Mouse (Mus musculus): ENCODE results near the gene Slc12a6. TPM values are rescaled to one million over a fixed set of nuclear protein-coding genes. Genes with fewer than 3 reads are reported as not detected.

Gene Slc12a6
- 20.7 and 29.2 TPM in 2 replicates for total RNA-seq (2012; rRNA removed)

DNA sequence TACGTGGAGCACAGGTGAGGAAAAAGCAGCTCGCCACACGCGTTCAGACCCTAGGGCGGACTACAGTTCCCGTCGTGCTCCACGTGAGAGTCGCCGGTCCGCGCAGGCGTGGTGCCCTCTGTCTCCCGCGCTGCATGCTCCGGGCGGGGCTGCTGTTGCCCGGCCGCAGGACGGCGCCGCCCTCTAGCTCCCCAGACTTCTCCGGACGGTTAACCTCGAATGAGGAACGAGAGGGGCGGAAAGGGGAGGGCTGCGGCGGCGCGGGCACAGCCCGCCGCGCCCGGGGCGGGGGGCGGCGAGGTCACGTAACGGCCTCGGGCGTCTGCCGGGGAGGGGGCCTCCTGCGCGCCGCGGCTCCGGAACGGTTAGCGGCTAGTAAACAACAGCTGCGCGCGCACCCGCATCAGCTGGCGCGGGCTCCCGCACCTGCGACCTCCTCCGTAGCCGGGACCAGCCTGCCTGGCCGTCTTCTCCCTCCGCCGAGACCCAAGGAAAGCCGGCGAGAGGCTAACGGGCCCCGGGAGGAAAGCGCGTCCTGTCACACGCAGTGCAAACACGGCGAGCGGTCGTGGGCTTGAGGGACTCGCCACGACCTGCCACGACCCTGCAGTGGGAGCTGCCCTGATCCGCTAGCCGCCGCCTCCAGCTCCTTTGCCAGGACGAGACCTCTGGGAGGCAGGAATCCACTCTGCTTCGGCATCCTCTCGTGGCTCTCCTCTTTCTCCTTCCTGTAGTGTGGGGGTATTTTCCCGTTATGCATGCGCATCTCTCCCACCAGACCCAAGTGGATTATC, at the start of gene Slc12a6:
TSS of gene Slc12a6 (plus strand) at position 378 of the 794 bp plus-strand sequence.
- no peaks in the 10 kb centered on the region for H3K9me3 ChIP-seq (ENCODE audit: control insufficient read depth, insufficient read depth, low read depth, low read length)
- H3K27ac ChIP-seq (ENCODE audit: insufficient read depth, low read depth, low read length, poor library complexity, severe bottlenecking), result no peak within 1 kb of the TSS
- H3K4me3 ChIP-seq (ENCODE audit: insufficient read depth in 1 of 2, low read depth in 1 of 2, low read length in 2 of 2, poor library complexity in 1 of 2, severe bottlenecking in 1 of 2), result peak within 1 kb of the TSS; percentile 86 to 99
- peak within 1 kb of the TSS; percentile 76 for H3K9ac ChIP-seq (ENCODE audit: insufficient read depth, low read depth, low read length, poor library complexity, severe bottlenecking)
- no peaks in the 10 kb centered on the region; a peak in 1 of 4 replicates for H3K4me1 ChIP-seq (ENCODE audit: control insufficient read depth in 2 of 2, insufficient read depth in 2 of 2, low read length in 2 of 2, poor library complexity in 1 of 2)
- TF ChIP-seq HCFC1 (IDR thresholded peaks at IDR 0.05; ENCODE audit: borderline replicate concordance, insufficient read depth, low read length), result peak; percentile 93
- TF ChIP-seq ZNF384 (IDR thresholded peaks at IDR 0.05; ENCODE audit: low read depth, low read length), result no peak
- H3K36me3 ChIP-seq (ENCODE audit: control insufficient read depth, insufficient read depth, low read length, poor library complexity, severe bottlenecking), result peaks cover 3% of the 10 kb centered on the region; the same call in 1 of the 2 replicates
- DNase-seq (ENCODE audit: low read depth, low spot score), result peak; percentile 75
- in situ Hi-C loops (cut with MboI; ENCODE audit: low sequenced_read_pairs in 2 of 2, unreplicated experiment in 2 of 2), result no loop called here

DNA sequence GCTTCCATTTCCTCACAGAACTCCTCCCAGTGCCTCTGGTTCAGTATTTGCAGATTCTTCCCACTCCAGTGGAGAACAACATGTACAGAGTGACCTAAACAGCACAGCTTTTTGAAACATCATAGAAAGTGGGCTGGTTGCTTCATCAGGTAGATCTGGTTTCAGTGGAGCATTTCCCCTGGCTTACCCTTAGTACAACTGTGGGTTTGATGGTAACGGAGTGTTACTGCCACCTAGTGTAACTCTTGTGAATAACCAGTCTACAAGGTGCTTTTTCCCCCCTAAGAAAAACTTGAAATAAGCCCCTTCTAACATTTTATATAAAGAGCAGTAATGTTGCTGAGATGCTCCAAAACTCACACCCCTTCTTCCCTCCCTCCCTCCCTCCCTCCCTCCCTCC, 49.6 kb upstream of the Slc12a6 start:
- Histone ChIP-seq H3K4me3 (ENCODE audit: insufficient read depth in 1 of 2, low read depth in 1 of 2, low read length in 2 of 2, poor library complexity in 1 of 2, severe bottlenecking in 1 of 2) (no peak overlapping the region), H3K9me3 (ENCODE audit: control insufficient read depth, insufficient read depth, low read depth, low read length) (no peaks in the 10 kb centered on the region), H3K27ac (ENCODE audit: insufficient read depth, low read depth, low read length, poor library complexity, severe bottlenecking) (no peak overlapping the region), H3K4me1 (ENCODE audit: control insufficient read depth in 2 of 2, insufficient read depth in 2 of 2, low read length in 2 of 2, poor library complexity in 1 of 2) (no peaks in the 10 kb centered on the region), H3K9ac (ENCODE audit: insufficient read depth, low read depth, low read length, poor library complexity, severe bottlenecking) (no peak overlapping the region), H3K36me3 (ENCODE audit: control insufficient read depth, insufficient read depth, low read length, poor library complexity, severe bottlenecking) (no peaks in the 10 kb centered on the region)
- TF ChIP-seq ZNF384 (IDR thresholded peaks at IDR 0.05; ENCODE audit: low read depth, low read length), result no peak
- TF ChIP-seq ZC3H11A (IDR thresholded peaks at IDR 0.05; ENCODE audit: borderline replicate concordance, low read depth, low read length), result 0 out of 2 replicates have a peak, but pooled peaks have one; percentile 27
- TF ChIP-seq HCFC1 (IDR thresholded peaks at IDR 0.05; ENCODE audit: borderline replicate concordance, insufficient read depth, low read length), result no peak
- TF ChIP-seq MAFK (IDR thresholded peaks at IDR 0.05; ENCODE audit: insufficient read depth, low read depth, low read length), result no peak
- TF ChIP-seq CHD2 (IDR thresholded peaks at IDR 0.05; ENCODE audit: low read depth, low read length), result no peak
- in situ Hi-C loops (cut with MboI; ENCODE audit: low sequenced_read_pairs in 2 of 2, unreplicated experiment in 2 of 2), result no loop called here
- DNase-seq (ENCODE audit: low read depth, low spot score), result peak; percentile 29

DNA sequence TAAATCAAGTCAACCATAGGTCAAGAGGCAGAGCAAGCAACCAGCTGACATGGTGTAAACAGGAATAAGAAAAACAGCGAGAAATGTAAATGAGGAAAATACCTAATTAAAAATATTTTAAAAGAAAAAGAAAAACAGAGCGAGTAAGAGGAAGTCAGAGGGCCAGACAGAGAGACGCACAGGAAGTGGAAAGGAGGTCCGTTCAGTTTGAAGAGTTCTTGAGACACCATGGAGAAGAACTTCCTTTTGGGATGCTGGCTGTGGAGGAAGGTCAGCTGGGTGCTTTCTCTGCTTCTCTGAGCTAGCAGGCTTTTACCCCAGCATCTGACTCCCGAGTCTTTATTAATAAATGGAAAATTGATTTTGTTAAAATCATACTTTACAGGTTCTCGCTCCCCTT, 48.0 kb upstream of the Slc12a6 start:
- Histone ChIP-seq H3K9me3 (ENCODE audit: control insufficient read depth, insufficient read depth, low read depth, low read length) (no peaks in the 10 kb centered on the region), H3K9ac (ENCODE audit: insufficient read depth, low read depth, low read length, poor library complexity, severe bottlenecking) (no peak overlapping the region), H3K4me3 (ENCODE audit: insufficient read depth in 1 of 2, low read depth in 1 of 2, low read length in 2 of 2, poor library complexity in 1 of 2, severe bottlenecking in 1 of 2) (no peak overlapping the region), H3K36me3 (ENCODE audit: control insufficient read depth, insufficient read depth, low read length, poor library complexity, severe bottlenecking) (no peaks in the 10 kb centered on the region), H3K27ac (ENCODE audit: insufficient read depth, low read depth, low read length, poor library complexity, severe bottlenecking) (no peak overlapping the region), H3K4me1 (ENCODE audit: control insufficient read depth in 2 of 2, insufficient read depth in 2 of 2, low read length in 2 of 2, poor library complexity in 1 of 2) (no peaks in the 10 kb centered on the region)
- TF ChIP-seq CHD2 (IDR thresholded peaks at IDR 0.05; ENCODE audit: low read depth, low read length), result no peak
- TF ChIP-seq MAFK (IDR thresholded peaks at IDR 0.05; ENCODE audit: insufficient read depth, low read depth, low read length), result no peak
- TF ChIP-seq ZC3H11A (IDR thresholded peaks at IDR 0.05; ENCODE audit: borderline replicate concordance, low read depth, low read length), result no peak
- TF ChIP-seq ZNF384 (IDR thresholded peaks at IDR 0.05; ENCODE audit: low read depth, low read length), result no peak
- TF ChIP-seq HCFC1 (IDR thresholded peaks at IDR 0.05; ENCODE audit: borderline replicate concordance, insufficient read depth, low read length), result no peak
- in situ Hi-C loops (cut with MboI; ENCODE audit: low sequenced_read_pairs in 2 of 2, unreplicated experiment in 2 of 2), result no loop called here
- no peak for DNase-seq (ENCODE audit: low read depth, low spot score)

DNA sequence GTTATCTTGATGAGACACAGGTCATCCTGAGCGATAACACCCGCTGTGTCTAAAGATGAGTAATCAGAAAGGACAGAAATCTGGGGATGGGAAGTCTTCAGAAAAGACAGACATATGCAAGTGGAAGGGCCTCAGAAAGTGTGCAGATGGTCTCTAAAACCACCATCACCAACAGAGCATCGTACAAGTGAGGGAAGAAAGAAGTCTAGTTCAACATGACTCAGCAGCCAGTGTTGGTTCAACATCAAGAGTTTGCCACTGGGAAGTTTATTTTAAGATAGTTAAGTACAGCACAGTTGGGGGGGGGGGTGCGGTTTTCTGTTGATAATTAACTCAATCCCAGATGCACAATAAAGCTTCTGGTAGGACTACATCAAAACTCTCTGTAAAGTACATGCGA, 44.7 kb upstream of the Slc12a6 start:
- TF ChIP-seq MAFK (IDR thresholded peaks at IDR 0.05; ENCODE audit: insufficient read depth, low read depth, low read length) (no peak), ZC3H11A (IDR thresholded peaks at IDR 0.05; ENCODE audit: borderline replicate concordance, low read depth, low read length) (no peak), ZNF384 (IDR thresholded peaks at IDR 0.05; ENCODE audit: low read depth, low read length) (no peak), HCFC1 (IDR thresholded peaks at IDR 0.05; ENCODE audit: borderline replicate concordance, insufficient read depth, low read length) (no peak), CHD2 (IDR thresholded peaks at IDR 0.05; ENCODE audit: low read depth, low read length) (no peak)
- H3K27ac ChIP-seq (ENCODE audit: insufficient read depth, low read depth, low read length, poor library complexity, severe bottlenecking), result no peak overlapping the region
- no peak overlapping the region for H3K4me3 ChIP-seq (ENCODE audit: insufficient read depth in 1 of 2, low read depth in 1 of 2, low read length in 2 of 2, poor library complexity in 1 of 2, severe bottlenecking in 1 of 2)
- no peaks in the 10 kb centered on the region for H3K9me3 ChIP-seq (ENCODE audit: control insufficient read depth, insufficient read depth, low read depth, low read length)
- in situ Hi-C loops (cut with MboI; ENCODE audit: low sequenced_read_pairs in 2 of 2, unreplicated experiment in 2 of 2), result no loop called here
- no peaks in the 10 kb centered on the region for H3K36me3 ChIP-seq (ENCODE audit: control insufficient read depth, insufficient read depth, low read length, poor library complexity, severe bottlenecking)
- no peak overlapping the region for H3K9ac ChIP-seq (ENCODE audit: insufficient read depth, low read depth, low read length, poor library complexity, severe bottlenecking)
- no peaks in the 10 kb centered on the region for H3K4me1 ChIP-seq (ENCODE audit: control insufficient read depth in 2 of 2, insufficient read depth in 2 of 2, low read length in 2 of 2, poor library complexity in 1 of 2)
- no peak for DNase-seq (ENCODE audit: low read depth, low spot score)

Data from ES-E14 (cell line).